In the genomic region with DNA sequence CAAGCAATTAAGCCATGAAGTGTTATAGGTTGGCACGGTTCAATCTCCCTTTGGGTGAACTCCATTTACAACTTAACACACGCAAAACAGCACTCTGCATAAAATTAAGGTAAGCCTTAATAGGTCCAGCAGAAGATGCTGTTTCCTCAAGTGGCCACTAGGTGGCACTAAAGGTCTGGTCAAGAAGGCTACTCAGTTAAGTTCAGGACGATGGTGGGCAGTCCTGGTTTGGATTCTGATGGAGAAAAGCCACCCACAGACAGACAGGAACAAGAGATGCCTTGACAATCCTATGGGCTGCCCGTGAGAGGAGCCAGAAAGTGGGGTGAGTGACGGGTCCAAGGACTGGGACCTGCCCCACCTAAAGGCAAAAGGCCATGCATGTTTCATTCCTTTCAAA, we compare ENCODE assay signal across 8 mouse cellular contexts. TPM values are rescaled to one million over a fixed set of nuclear protein-coding genes. Genes with fewer than 3 reads are reported as not detected.
A peak's percentile ranks its signal among the peaks of the same experiment; 100 is the strongest.
DNase-seq lines count a peak whose midpoint lies in the region; ATAC-seq and TF ChIP-seq lines count a peak whose summit lies in the region.

No protein-coding gene starts in this region.

- no peak overlapping the region for H3K27ac ChIP-seq in CH12.LX (ENCODE audit: insufficient read depth, low read depth)
- H3K27ac ChIP-seq in bone marrow macrophage, adult 2 months (ENCODE audit: insufficient read depth, low read depth, low read length) = no peak overlapping the region
- no peak overlapping the region for H3K27ac ChIP-seq in embryonic fibroblast, embryonic 13.5 days (ENCODE audit: insufficient read depth, low read length)
- H3K27ac ChIP-seq in heart, postnatal 0 days (ENCODE audit: low read depth) = no peak overlapping the region
- no peak overlapping the region for H3K27ac ChIP-seq in lung, embryonic 16.5 days (ENCODE audit: low read length)
- H3K27ac ChIP-seq in thymus, adult 2 months (ENCODE audit: control insufficient read depth, insufficient read depth, low read length) = no peak overlapping the region

- H3K4me3 ChIP-seq in CH12.LX (replicated peaks in 1 of 3; ENCODE audit: low read depth in 2 of 3, low read length in 2 of 3, poor library complexity in 1 of 3) = no peak overlapping the region
- H3K4me3 ChIP-seq in bone marrow macrophage, adult 2 months (ENCODE audit: insufficient read depth, low read length) = no peak overlapping the region
- H3K4me3 ChIP-seq in embryonic fibroblast, embryonic 13.5 days (ENCODE audit: insufficient read depth, low read length) = no peak overlapping the region
- no peak overlapping the region for H3K4me3 ChIP-seq in heart, postnatal 0 days (ENCODE audit: low read depth, low read length)
- H3K4me3 ChIP-seq in lung, embryonic 16.5 days (ENCODE audit: low read length) = no peak overlapping the region
- no peak overlapping the region for H3K4me3 ChIP-seq in thymus, adult 2 months (ENCODE audit: control insufficient read depth, insufficient read depth, low read length)

- in situ Hi-C loops in CH12.LX (cut with MboI; ENCODE audit: low pct_ligation_motif_present, low pct_unique_long_range_greater_than_20kb, low sequenced_read_pairs) = loop anchor here (25.0 kb wide), 1 partner anchor 359 kb away; no protein-coding TSS in a partner anchor

- peaks cover 0 to 4% of the 10 kb centered on the region in 2 experiments; a peak in 2 of 4 replicates for H3K4me1 ChIP-seq in CH12.LX (ENCODE audit: control insufficient read depth in 1 of 2, insufficient read depth in 2 of 2)
- H3K4me1 ChIP-seq in bone marrow macrophage, adult 2 months (ENCODE audit: control insufficient read depth, insufficient read depth, low read length) = peaks cover 6% of the 10 kb centered on the region
- no peaks in the 10 kb centered on the region for H3K4me1 ChIP-seq in embryonic fibroblast, embryonic 13.5 days (ENCODE audit: control insufficient read depth, insufficient read depth, low read length)
- H3K4me1 ChIP-seq in heart, postnatal 0 days (ENCODE audit: control insufficient read depth, insufficient read depth) = no peaks in the 10 kb centered on the region
- H3K4me1 ChIP-seq in lung, embryonic 16.5 days (replicated peaks; ENCODE audit: control insufficient read depth, insufficient read depth, low read length) = no peaks in the 10 kb centered on the region
- no peaks in the 10 kb centered on the region for H3K4me1 ChIP-seq in thymus, adult 2 months (replicated peaks; ENCODE audit: control insufficient read depth, insufficient read depth, low read length)

- no peak overlapping the region for H3K9ac ChIP-seq in CH12.LX (ENCODE audit: insufficient read depth, low read depth)
- H3K9ac ChIP-seq in heart, postnatal 0 days (replicated peaks; ENCODE audit: low read depth, low read length) = no peak overlapping the region
- no peak overlapping the region for H3K9ac ChIP-seq in lung, embryonic 16.5 days (ENCODE audit: low read length)

- H3K36me3 ChIP-seq in CH12.LX (replicated peaks in 1 of 2; ENCODE audit: control insufficient read depth in 1 of 2, insufficient read depth in 1 of 2, low read length in 1 of 2) = no peaks in the 10 kb centered on the region
- no peaks in the 10 kb centered on the region for H3K36me3 ChIP-seq in heart, postnatal 0 days (replicated peaks; ENCODE audit: control insufficient read depth, insufficient read depth, low read length)
- H3K36me3 ChIP-seq in lung, embryonic 16.5 days (ENCODE audit: control insufficient read depth, insufficient read depth, low read length) = no peaks in the 10 kb centered on the region
- no peaks in the 10 kb centered on the region for H3K36me3 ChIP-seq in thymus, adult 2 months (ENCODE audit: control insufficient read depth, insufficient read depth, low read length)

- TF ChIP-seq CTCF in CH12.LX (conservative IDR thresholded peaks at IDR 0.05 in 1 of 2, IDR thresholded peaks at IDR 0.05 in 1 of 2; ENCODE audit: low read depth in 2 of 2, low read length in 2 of 2) = peak; percentile 92 to 98
- TF ChIP-seq CTCF in bone marrow macrophage, adult 2 months (IDR thresholded peaks at IDR 0.05; ENCODE audit: low read depth, low read length) = peak; percentile 34; the same call in 1 of the 2 replicates
- TF ChIP-seq CTCF in embryonic fibroblast, embryonic 13.5 days (IDR thresholded peaks at IDR 0.05; ENCODE audit: borderline replicate concordance, insufficient read depth, low read length) = peak; percentile 41; the same call in 1 of the 2 replicates
- TF ChIP-seq CTCF in heart, postnatal 0 days (IDR thresholded peaks at IDR 0.05; ENCODE audit: low read depth) = peak; percentile 95
- no peak for TF ChIP-seq CTCF in thymus, adult 2 months (IDR thresholded peaks at IDR 0.05; ENCODE audit: borderline replicate concordance, control insufficient read depth, extremely low read depth, insufficient read depth, low read length, poor library complexity)

- peak; percentile 79 for DNase-seq in CH12.LX (ENCODE audit: extremely low read depth)
- peak; percentile 72 for DNase-seq in heart, postnatal 0 days (ENCODE audit: low spot score)
- peak; percentile 87 for DNase-seq in kidney, postnatal 10 days
- peak; percentile 46 for DNase-seq in ovary, postnatal 10 days (ENCODE audit: low spot score)
- DNase-seq in thymus, adult 2 months = peak; percentile 63

- no peak for TF ChIP-seq EP300 in CH12.LX (IDR thresholded peaks at IDR 0.05; ENCODE audit: low read length)
- no peak for TF ChIP-seq EP300 in heart, postnatal 0 days (IDR thresholded peaks at IDR 0.05; ENCODE audit: low read depth)

- no peak; the same call in none of the 2 replicates for TF ChIP-seq RAD21 in CH12.LX (IDR thresholded peaks at IDR 0.05; ENCODE audit: low read depth, low read length)

- WGBS in heart, postnatal 0 days = 5% methylated on average over 5 of the region's 5 CpGs
- WGBS in lung, embryonic 16.5 days = 5% methylated on average over 5 of the region's 5 CpGs
- WGBS in thymus, adult 2 months = 6% methylated on average over 5 of the region's 5 CpGs

- ATAC-seq in heart, postnatal 0 days (ENCODE audit: insufficient read depth, low read depth) = peak; percentile 64
- peak; percentile 84 for ATAC-seq in lung, embryonic 16.5 days (ENCODE audit: low read depth)

- TF ChIP-seq POLR2A in CH12.LX (IDR thresholded peaks at IDR 0.05; ENCODE audit: low read depth, low read length) = no peak
- no peak for TF ChIP-seq POLR2A in bone marrow macrophage, adult 2 months (IDR thresholded peaks at IDR 0.05; ENCODE audit: borderline replicate concordance, low read depth, low read length)
- no peak for TF ChIP-seq POLR2A in embryonic fibroblast, embryonic 13.5 days (IDR thresholded peaks at IDR 0.05; ENCODE audit: low read depth, low read length)
- no peak for TF ChIP-seq POLR2A in thymus, adult 2 months (IDR thresholded peaks at IDR 0.05; ENCODE audit: control insufficient read depth, extremely low read depth, insufficient read depth, low read length, poor library complexity)

- no peak overlapping the region for H3K4me2 ChIP-seq in CH12.LX (ENCODE audit: insufficient read depth, low read depth, poor library complexity, severe bottlenecking)
- H3K4me2 ChIP-seq in heart, postnatal 0 days (ENCODE audit: low read depth, low read length) = no peak overlapping the region
- no peak overlapping the region for H3K4me2 ChIP-seq in lung, embryonic 16.5 days (ENCODE audit: low read depth, low read length)

- peaks cover 6% of the 10 kb centered on the region for H3K27me3 ChIP-seq in CH12.LX (replicated peaks)
- 0 out of 2 replicates have a peak, but pooled peaks cover 3% of the 10 kb centered on the region for H3K27me3 ChIP-seq in heart, postnatal 0 days (ENCODE audit: control insufficient read depth, insufficient read depth, low read length)
- no peaks in the 10 kb centered on the region for H3K27me3 ChIP-seq in lung, embryonic 16.5 days (ENCODE audit: control insufficient read depth, insufficient read depth, low read depth, low read length)
- no peaks in the 10 kb centered on the region for H3K27me3 ChIP-seq in thymus, adult 2 months (ENCODE audit: control insufficient read depth, insufficient read depth, low read length)

- dilution Hi-C loops in CH12.LX (cut with MboI; ENCODE audit: extremely low pct_ligation_motif_present, extremely low pct_unique_long_range_greater_than_20kb, low sequenced_read_pairs) = no loop called here

- H3K79me2 ChIP-seq in CH12.LX (replicated peaks; ENCODE audit: control insufficient read depth, extremely low read depth, insufficient read depth, poor library complexity, severe bottlenecking) = no peaks in the 10 kb centered on the region

- no peaks in the 10 kb centered on the region for H3K9me3 ChIP-seq in CH12.LX (replicated peaks; ENCODE audit: low read length)
- H3K9me3 ChIP-seq in heart, postnatal 0 days (replicated peaks; ENCODE audit: control insufficient read depth, low read length) = no peaks in the 10 kb centered on the region
- no peaks in the 10 kb centered on the region for H3K9me3 ChIP-seq in lung, embryonic 16.5 days (ENCODE audit: control insufficient read depth, low read length)

RNA-seq across cellular contexts. Expression of a gene that starts 13.6 kb away (rescaled TPM):
- total RNA-seq in CH12.LX (2012; rRNA removed) (0.21 TPM in 1 of 2 replicates, not detected in the other), CH12.LX (2014; rRNA removed) (0.23 TPM in 1 of 2 replicates, not detected in the other)
- not detected in 2 replicates for polyA plus RNA-seq in CH12.LX (2012; ENCODE audit: insufficient read length, low read depth)
- 1.5 and 2.2 TPM in 2 replicates for polyA plus RNA-seq in bone marrow macrophage, adult 2 months (2012; ENCODE audit: insufficient read depth, insufficient read length, missing spikeins)
- 0.45 and 1.6 TPM in 2 replicates for polyA plus RNA-seq in embryonic fibroblast, embryonic 13.5 days (2011; ENCODE audit: insufficient read length, low read depth, missing spikeins)
- not detected in 2 replicates for total RNA-seq in heart, postnatal 0 days (2014; rRNA removed; ENCODE audit: low replicate concordance)
- polyA plus RNA-seq in heart, postnatal 0 days (2015; fragmentation: Nextera tagmentation; extraction: Ambion mirVana) = not detected in 2 replicates
- polyA plus RNA-seq in lung, embryonic 16.5 days (2015; fragmentation: Nextera tagmentation; extraction: Ambion mirVana) = 0.65 and 1.6 TPM in 2 replicates
- 0.93 and 1.8 TPM in 2 replicates for polyA plus RNA-seq in thymus, adult 2 months (2012; rRNA removed)

RNA-seq across cellular contexts. Expression of a gene that starts 15.3 kb away (rescaled TPM):
- total RNA-seq in CH12.LX (2012; rRNA removed) (0.17 TPM in 1 of 2 replicates, not detected in the other), CH12.LX (2014; rRNA removed) (not detected in 2 replicates)
- polyA plus RNA-seq in CH12.LX (2012; ENCODE audit: insufficient read length, low read depth) = 0.16 TPM in 1 of 2 replicates, not detected in the other
- not detected in 2 replicates for polyA plus RNA-seq in bone marrow macrophage, adult 2 months (2012; ENCODE audit: insufficient read depth, insufficient read length, missing spikeins)
- not detected in 2 replicates for polyA plus RNA-seq in embryonic fibroblast, embryonic 13.5 days (2011; ENCODE audit: insufficient read length, low read depth, missing spikeins)
- total RNA-seq in heart, postnatal 0 days (2014; rRNA removed; ENCODE audit: low replicate concordance) = not detected in 2 replicates
- polyA plus RNA-seq in heart, postnatal 0 days (2015; fragmentation: Nextera tagmentation; extraction: Ambion mirVana) = not detected in 2 replicates
- 2.2 and 2.3 TPM in 2 replicates for polyA plus RNA-seq in lung, embryonic 16.5 days (2015; fragmentation: Nextera tagmentation; extraction: Ambion mirVana)
- polyA plus RNA-seq in thymus, adult 2 months (2012; rRNA removed) = 84.0 and 93.7 TPM in 2 replicates

RNA-seq across cellular contexts. Expression of a gene that starts 18.2 kb away (rescaled TPM):
- total RNA-seq in CH12.LX (2012; rRNA removed) = 113 and 210 TPM in 2 replicates
- total RNA-seq in CH12.LX (2014; rRNA removed) = 125 and 159 TPM in 2 replicates
- polyA plus RNA-seq in CH12.LX (2012; ENCODE audit: insufficient read length, low read depth) = 95.9 and 106 TPM in 2 replicates
- 24.1 and 32.1 TPM in 2 replicates for polyA plus RNA-seq in bone marrow macrophage, adult 2 months (2012; ENCODE audit: insufficient read depth, insufficient read length, missing spikeins)
- 46.8 and 59.8 TPM in 2 replicates for polyA plus RNA-seq in embryonic fibroblast, embryonic 13.5 days (2011; ENCODE audit: insufficient read length, low read depth, missing spikeins)
- 353 and 356 TPM in 2 replicates for total RNA-seq in heart, postnatal 0 days (2014; rRNA removed; ENCODE audit: low replicate concordance)
- polyA plus RNA-seq in heart, postnatal 0 days (2015; fragmentation: Nextera tagmentation; extraction: Ambion mirVana) = 68.9 and 71.0 TPM in 2 replicates
- 158 and 164 TPM in 2 replicates for polyA plus RNA-seq in lung, embryonic 16.5 days (2015; fragmentation: Nextera tagmentation; extraction: Ambion mirVana)
- 81.2 and 93.7 TPM in 2 replicates for polyA plus RNA-seq in thymus, adult 2 months (2012; rRNA removed)

RNA-seq across cellular contexts. Expression of a gene that starts 41.0 kb away (rescaled TPM):
- total RNA-seq in CH12.LX (2012; rRNA removed) (0.64 and 0.80 TPM in 2 replicates), CH12.LX (2014; rRNA removed) (1.2 and 1.5 TPM in 2 replicates)
- polyA plus RNA-seq in CH12.LX (2012; ENCODE audit: insufficient read length, low read depth) = 1.2 and 1.3 TPM in 2 replicates
- 18.6 and 20.8 TPM in 2 replicates for polyA plus RNA-seq in bone marrow macrophage, adult 2 months (2012; ENCODE audit: insufficient read depth, insufficient read length, missing spikeins)
- 0.98 TPM in 1 of 2 replicates, not detected in the other for polyA plus RNA-seq in embryonic fibroblast, embryonic 13.5 days (2011; ENCODE audit: insufficient read length, low read depth, missing spikeins)
- total RNA-seq in heart, postnatal 0 days (2014; rRNA removed; ENCODE audit: low replicate concordance) = 6.1 and 7.4 TPM in 2 replicates
- polyA plus RNA-seq in heart, postnatal 0 days (2015; fragmentation: Nextera tagmentation; extraction: Ambion mirVana) = 1.2 and 1.9 TPM in 2 replicates
- 9.5 and 10.2 TPM in 2 replicates for polyA plus RNA-seq in lung, embryonic 16.5 days (2015; fragmentation: Nextera tagmentation; extraction: Ambion mirVana)
- 23.1 and 26.5 TPM in 2 replicates for polyA plus RNA-seq in thymus, adult 2 months (2012; rRNA removed)

RNA-seq across cellular contexts. Expression of a gene that starts 49.8 kb away (rescaled TPM):
- total RNA-seq in CH12.LX (2012; rRNA removed) (5.1 and 6.2 TPM in 2 replicates), CH12.LX (2014; rRNA removed) (3.3 and 4.1 TPM in 2 replicates)
- polyA plus RNA-seq in CH12.LX (2012; ENCODE audit: insufficient read length, low read depth) = 3.3 and 4.3 TPM in 2 replicates
- polyA plus RNA-seq in bone marrow macrophage, adult 2 months (2012; ENCODE audit: insufficient read depth, insufficient read length, missing spikeins) = 12.4 and 13.6 TPM in 2 replicates
- polyA plus RNA-seq in embryonic fibroblast, embryonic 13.5 days (2011; ENCODE audit: insufficient read length, low read depth, missing spikeins) = 10.5 and 11.9 TPM in 2 replicates
- 14.8 and 48.9 TPM in 2 replicates for total RNA-seq in heart, postnatal 0 days (2014; rRNA removed; ENCODE audit: low replicate concordance)
- 18.1 and 18.6 TPM in 2 replicates for polyA plus RNA-seq in heart, postnatal 0 days (2015; fragmentation: Nextera tagmentation; extraction: Ambion mirVana)
- 19.9 and 22.6 TPM in 2 replicates for polyA plus RNA-seq in lung, embryonic 16.5 days (2015; fragmentation: Nextera tagmentation; extraction: Ambion mirVana)
- 39.0 and 49.5 TPM in 2 replicates for polyA plus RNA-seq in thymus, adult 2 months (2012; rRNA removed)

Comparison
In these comparisons a context has a peak if more than half of its experiments do, and no peak if none do; other contexts are left out.
1. RNA of a gene that starts 15.3 kb away (polyA plus RNA-seq): 84.0 to 93.7 TPM in thymus, adult 2 months; 2.2 to 2.3 TPM in lung, embryonic 16.5 days, not detected in embryonic fibroblast, embryonic 13.5 days, 0.16 TPM in CH12.LX, not detected in heart, postnatal 0 days and not detected in bone marrow macrophage, adult 2 months; every median in the first group is over 10 times any median in the second.
2. Peak in every context shown above with its lines, with median percentiles within 50 percentile points of each other: DNase-seq.